Mouse (Mus musculus) limb, embryonic 12.5 days (tissue): ENCODE data around the gene Pou2f2. TPM values are rescaled to one million over a fixed set of nuclear protein-coding genes. Genes with fewer than 3 reads are reported as not detected.

Experiments used
- ATAC-seq: fragments of 200-750 bp; cut with Nextera tagmentation; 2 replicates; pipeline ENCODE4 v1.8.0; 2017; ENCODE audit warnings: low read depth, moderate TSS enrichment; ENCODE audit not compliant: insufficient number of reproducible peaks, insufficient read depth, low FRiP score, low TSS enrichment
- H3K27ac ChIP-seq: fragments of 300-500 bp; sonication (generic); 2 replicates; pipeline ENCODE4 v1.5.1; 2016; ENCODE audit warnings: mild to moderate bottlenecking, moderate library complexity
- H3K27me3 ChIP-seq: fragments of 300-500 bp; sonication (generic); 2 replicates; pipeline ENCODE4 v1.6.1; 2016; ENCODE audit warnings: mild to moderate bottlenecking, moderate library complexity
- H3K36me3 ChIP-seq: fragments of 300-500 bp; sonication (generic); 2 replicates; pipeline ENCODE4 v1.6.1; 2016; ENCODE audit warnings: mild to moderate bottlenecking, moderate library complexity
- H3K4me1 ChIP-seq: fragments of 300-500 bp; sonication (generic); replicated peaks from 2 replicates; pipeline ENCODE4 v1.6.1; 2016
- H3K4me2 ChIP-seq: fragments of 300-500 bp; sonication (generic); 2 replicates; pipeline ENCODE4 v1.6.1; 2016; ENCODE audit warnings: mild to moderate bottlenecking, moderate library complexity
- H3K4me3 ChIP-seq: fragments of 300-500 bp; sonication (generic); replicated peaks from 2 replicates; pipeline ENCODE4 v1.5.1; 2016; ENCODE audit warnings: mild to moderate bottlenecking
- H3K9ac ChIP-seq: fragments of 300-500 bp; sonication (generic); replicated peaks from 2 replicates; pipeline ENCODE4 v1.6.1; 2016; ENCODE audit warnings: mild to moderate bottlenecking, moderate library complexity
- H3K9me3 ChIP-seq: fragments of 300-500 bp; sonication (generic); 2 replicates; pipeline ENCODE4 v1.6.1; 2016; ENCODE audit warnings: mild to moderate bottlenecking, moderate library complexity
- WGBS: fragments of 180-500 bp; shearing (Covaris S2); methylation state at CpG from one replicate; pipeline ENCODE4 v1.1.7; 2016; 5-methylcytosine and 5-hydroxymethylcytosine counted together
- polyA plus RNA-seq: library from polyadenylated mRNA; unstranded; fragments of >200 nt; fragmentation: Nextera tagmentation; extraction: Ambion mirVana; gene quantifications from 2 replicates; pipeline ENCODE4 v1.2.1, GENCODE M21; 2016

Pou2f2 gene
- polyA plus RNA-seq, 1 experiment from 2014 or later: 2.9 TPM

GRCm38 (mm10) chr7:25112956-25113603 is 66.4 kb downstream of the Pou2f2 start:
- no peaks in the 10 kb centered on the region for H3K9me3 ChIP-seq
- no peaks in the 10 kb centered on the region for H3K36me3 ChIP-seq
- WGBS: 87% methylated on average over 16 of the region's 16 CpGs
- peaks cover 4% of the 10 kb centered on the region; the same call in 1 of the 2 replicates for H3K4me1 ChIP-seq
- H3K27ac ChIP-seq: no peak overlapping the region
- no peak overlapping the region for H3K4me2 ChIP-seq
- H3K9ac ChIP-seq: no peak overlapping the region
- no peak overlapping the region for H3K4me3 ChIP-seq
- H3K27me3 ChIP-seq: peaks cover 21% of the 10 kb centered on the region
- no peak for ATAC-seq

- WGBS: 84% methylated on average over 17 of the region's 17 CpGs
- no peak overlapping the region for H3K4me2 ChIP-seq
- ATAC-seq: no peak
- H3K4me3 ChIP-seq: no peak overlapping the region
- no peak overlapping the region for H3K27ac ChIP-seq
- H3K27me3 ChIP-seq: peaks cover 21% of the 10 kb centered on the region
- no peak overlapping the region for H3K9ac ChIP-seq
- peaks cover 4% of the 10 kb centered on the region; the same call in 1 of the 2 replicates for H3K4me1 ChIP-seq
- no peaks in the 10 kb centered on the region for H3K36me3 ChIP-seq
- H3K9me3 ChIP-seq: no peaks in the 10 kb centered on the region
Measured at GRCm38 (mm10) chr7:25112178-25112955, 67.2 kb downstream of the Pou2f2 start.

GRCm38 (mm10) chr7:25110336-25110735 is 69.2 kb downstream of the Pou2f2 start:
- 88% methylated on average over 9 of the region's 9 CpGs for whole genome bisulfite sequencing
- H3K36me3 ChIP-seq: no peaks in the 10 kb centered on the region
- ATAC-seq: no peak
- no peak overlapping the region for H3K4me2 ChIP-seq
- no peaks in the 10 kb centered on the region for H3K9me3 ChIP-seq
- no peak overlapping the region for H3K9ac ChIP-seq
- peaks cover 5% of the 10 kb centered on the region for H3K4me1 ChIP-seq
- H3K4me3 ChIP-seq: no peak overlapping the region
- H3K27ac ChIP-seq: no peak overlapping the region
- peaks cover 6% of the 10 kb centered on the region for H3K27me3 ChIP-seq

- no peak for ATAC-seq
- WGBS: 77% methylated on average over 12 of the region's 12 CpGs
Measured at GRCm38 (mm10) chr7:25109355-25109754, 70.2 kb downstream of the Pou2f2 start.

GRCm38 (mm10) chr7:25106790-25107502 is 72.6 kb downstream of the Pou2f2 start:
- Histone ChIP-seq H3K9me3 (no peaks in the 10 kb centered on the region), H3K4me3 (no peak overlapping the region), H3K27ac (no peak overlapping the region), H3K27me3 (no peaks in the 10 kb centered on the region; the same call in 1 of the 2 replicates), H3K9ac (no peak overlapping the region), H3K36me3 (no peaks in the 10 kb centered on the region), H3K4me2 (no peak overlapping the region), H3K4me1 (peaks cover 4% of the 10 kb centered on the region)
- ATAC-seq: no peak
- WGBS: 60% methylated on average over 15 of the region's 17 CpGs

More at GRCm38 (mm10) chr7:25109355-25109754, 70.2 kb downstream of the Pou2f2 start:
- Histone ChIP-seq H3K9ac (no peak overlapping the region), H3K27ac (no peak overlapping the region), H3K27me3 (no peaks in the 10 kb centered on the region; the same call in 1 of the 2 replicates), H3K4me2 (no peak overlapping the region), H3K4me3 (no peak overlapping the region), H3K36me3 (no peaks in the 10 kb centered on the region), H3K4me1 (peaks cover 4% of the 10 kb centered on the region), H3K9me3 (no peaks in the 10 kb centered on the region)

GRCm38 (mm10) chr7:25105411-25106160 is 73.9 kb downstream of the Pou2f2 start:
- Histone ChIP-seq H3K27ac (no peak overlapping the region), H3K4me3 (no peak overlapping the region), H3K9me3 (no peaks in the 10 kb centered on the region), H3K27me3 (no peaks in the 10 kb centered on the region; the same call in 1 of the 2 replicates), H3K36me3 (no peaks in the 10 kb centered on the region), H3K4me2 (no peak overlapping the region), H3K9ac (no peak overlapping the region), H3K4me1 (peaks cover 4% of the 10 kb centered on the region)
- WGBS: 23% methylated on average over 17 of the region's 17 CpGs
- ATAC-seq: no peak

- 45% methylated on average over 4 of the region's 4 CpGs for WGBS
- H3K9ac ChIP-seq: no peak overlapping the region
- H3K4me3 ChIP-seq: no peak overlapping the region
- ATAC-seq: no peak
- H3K9me3 ChIP-seq: no peaks in the 10 kb centered on the region
- H3K36me3 ChIP-seq: no peaks in the 10 kb centered on the region
- peaks cover 12% of the 10 kb centered on the region; the same call in 1 of the 2 replicates for H3K27me3 ChIP-seq
- H3K4me2 ChIP-seq: no peak overlapping the region
- H3K4me1 ChIP-seq: no peaks in the 10 kb centered on the region
- H3K27ac ChIP-seq: no peak overlapping the region
Measured at GRCm38 (mm10) chr7:25099581-25099980, 79.9 kb downstream of the Pou2f2 start.

GRCm38 (mm10) chr7:25098169-25098568 is 81.4 kb downstream of the Pou2f2 start:
- Histone ChIP-seq H3K9ac (no peak overlapping the region), H3K27me3 (peaks cover 15% of the 10 kb centered on the region; the same call in 1 of the 2 replicates), H3K36me3 (no peaks in the 10 kb centered on the region), H3K4me2 (no peak overlapping the region), H3K4me1 (no peaks in the 10 kb centered on the region), H3K9me3 (no peaks in the 10 kb centered on the region), H3K27ac (no peak overlapping the region), H3K4me3 (no peak overlapping the region)
- ATAC-seq: no peak
- 71% methylated on average over 3 of the region's 3 CpGs for WGBS

GRCm38 (mm10) chr7:25089875-25090274 is 89.7 kb downstream of the Pou2f2 start:
- Histone ChIP-seq H3K9ac (no peak overlapping the region), H3K36me3 (peaks cover 16% of the 10 kb centered on the region), H3K4me1 (peaks cover 19% of the 10 kb centered on the region), H3K4me2 (no peak overlapping the region), H3K4me3 (no peak overlapping the region), H3K27ac (no peak overlapping the region), H3K27me3 (peaks cover 11% of the 10 kb centered on the region), H3K9me3 (no peaks in the 10 kb centered on the region)
- no peak for ATAC-seq
- WGBS: 36% methylated on average over 10 of the region's 10 CpGs

- ATAC-seq: no peak
- no peak overlapping the region for H3K9ac ChIP-seq
- peaks cover 26% of the 10 kb centered on the region for H3K36me3 ChIP-seq
- no peak overlapping the region for H3K27ac ChIP-seq
- peaks cover 11% of the 10 kb centered on the region for H3K27me3 ChIP-seq
- no peaks in the 10 kb centered on the region for H3K9me3 ChIP-seq
- peak overlapping the region; percentile 6; the same call in 1 of the 2 replicates for H3K4me2 ChIP-seq
- no peak overlapping the region for H3K4me3 ChIP-seq
- H3K4me1 ChIP-seq: peaks cover 19% of the 10 kb centered on the region
- 29% methylated on average over 11 of the region's 11 CpGs for whole genome bisulfite sequencing
Measured at GRCm38 (mm10) chr7:25088968-25089367, 90.6 kb downstream of the Pou2f2 start.
